Mouse (Mus musculus): Measurements from ENCODE around the gene Ubxn7.

- TF ChIP-seq CTCF (IDR thresholded peaks at IDR 0.05; ENCODE audit: low read depth, low read length) (no peak), TAL1 (conservative IDR thresholded peaks at IDR 0.05; ENCODE audit: low read depth, low read length) (no peak)
Observed at GRCm38 (mm10) chr16:32402818-32403217, 70.8 kb downstream of the Ubxn7 start.

All from G1E (cell line).